Mouse (Mus musculus): ENCODE data around the gene Clic3. TPM values are rescaled to one million over a fixed set of nuclear protein-coding genes. Genes with fewer than 3 reads are reported as not detected.

Clic3 gene
- total RNA-seq, 2 experiments from 2014 or later, result 2.4 to 3.6 TPM

GRCm38 (mm10) chr2:25477541-25477940, 20.9 kb downstream of the Clic3 start:
- intact Hi-C loops (cut with DNase I), result no loop called here
- DNase-seq (ENCODE audit: low spot score), result no peak

- no peak for DNase-seq (ENCODE audit: low spot score)
- intact Hi-C loops (cut with DNase I), result no loop called here
These were observed 21.5 kb downstream of the Clic3 start for GRCm38 (mm10) chr2:25477967-25478675.

DNA sequence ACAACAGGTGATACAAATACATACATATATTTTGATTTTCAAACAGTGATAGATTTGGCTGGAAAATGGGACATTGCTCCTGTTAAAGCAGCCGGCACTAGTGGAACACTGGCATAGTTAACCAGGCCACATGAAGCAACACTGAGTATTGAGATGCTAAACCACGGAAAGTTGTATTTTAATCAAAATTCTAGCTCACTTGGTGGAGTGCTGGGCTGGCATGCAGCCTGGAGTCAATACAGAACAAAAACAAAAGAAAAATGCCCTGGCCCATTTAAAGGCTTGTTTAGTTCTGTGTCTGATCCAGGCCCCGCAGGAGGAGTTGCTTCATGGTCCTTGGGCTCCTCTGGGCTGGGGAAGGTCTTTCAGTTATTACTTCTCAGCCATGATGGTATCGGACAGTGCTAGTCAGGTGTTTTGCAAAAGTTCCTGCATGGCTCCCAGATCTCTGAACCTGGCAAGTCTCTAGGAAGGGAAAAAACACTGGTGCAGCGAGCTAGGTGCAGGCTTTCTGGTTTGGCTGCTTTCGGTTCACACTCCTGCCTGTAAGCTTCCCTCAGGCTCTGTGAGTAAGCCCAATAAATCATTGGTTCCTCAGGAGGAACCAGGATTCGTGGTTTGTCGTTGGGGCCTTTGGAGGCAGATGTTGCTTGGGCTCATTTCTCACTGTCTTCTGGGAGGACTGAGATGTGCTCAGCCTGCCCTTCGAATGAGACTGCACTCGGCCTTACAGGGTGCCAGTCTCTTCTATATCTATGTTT, 23.1 kb downstream of the Clic3 start:
- intact Hi-C loops (cut with DNase I), result loop anchor here (5.0 kb wide), 1 partner anchor 102 kb away; no protein-coding TSS in a partner anchor
- DNase-seq (ENCODE audit: low spot score), result no peak

GRCm38 (mm10) chr2:25480541-25480940, 23.9 kb downstream of the Clic3 start:
- DNase-seq (ENCODE audit: low spot score), result no peak
- intact Hi-C loops (cut with DNase I), result loop anchor here (5.0 kb wide), 1 partner anchor 103 kb away; no protein-coding TSS in a partner anchor

DNA sequence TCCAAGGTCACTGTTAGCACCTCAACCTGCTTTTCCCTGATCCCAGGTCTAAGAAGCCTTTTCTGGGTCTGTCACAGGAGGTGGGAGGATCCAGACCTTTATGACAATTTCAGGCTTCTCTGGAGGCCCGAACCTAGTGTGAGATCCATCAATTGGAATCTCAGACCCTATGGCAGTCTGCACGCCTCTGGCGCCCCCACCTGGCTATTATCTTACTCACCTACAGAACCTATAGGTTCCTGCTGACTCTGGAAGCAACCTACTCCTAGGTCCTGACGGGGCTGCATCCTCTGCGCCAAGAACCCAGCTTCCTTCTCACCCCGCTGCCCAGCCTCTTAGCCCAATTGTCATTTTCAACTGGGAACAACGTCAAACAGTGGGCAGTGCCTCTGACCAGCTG, 26.3 kb downstream of the Clic3 start:
- no peak for DNase-seq (ENCODE audit: low spot score)
- intact Hi-C loops (cut with DNase I), result loop anchor here (1.0 to 5.0 kb wide), 2 partner anchors 62 to 106 kb away; no protein-coding TSS in a partner anchor

- intact Hi-C loops (cut with DNase I), result loop anchor here (5.0 kb wide), 1 partner anchor 108 kb away; no protein-coding TSS in a partner anchor
- DNase-seq (ENCODE audit: low spot score), result no peak
These were observed 28.4 kb downstream of the Clic3 start for GRCm38 (mm10) chr2:25484901-25485647.

DNA sequence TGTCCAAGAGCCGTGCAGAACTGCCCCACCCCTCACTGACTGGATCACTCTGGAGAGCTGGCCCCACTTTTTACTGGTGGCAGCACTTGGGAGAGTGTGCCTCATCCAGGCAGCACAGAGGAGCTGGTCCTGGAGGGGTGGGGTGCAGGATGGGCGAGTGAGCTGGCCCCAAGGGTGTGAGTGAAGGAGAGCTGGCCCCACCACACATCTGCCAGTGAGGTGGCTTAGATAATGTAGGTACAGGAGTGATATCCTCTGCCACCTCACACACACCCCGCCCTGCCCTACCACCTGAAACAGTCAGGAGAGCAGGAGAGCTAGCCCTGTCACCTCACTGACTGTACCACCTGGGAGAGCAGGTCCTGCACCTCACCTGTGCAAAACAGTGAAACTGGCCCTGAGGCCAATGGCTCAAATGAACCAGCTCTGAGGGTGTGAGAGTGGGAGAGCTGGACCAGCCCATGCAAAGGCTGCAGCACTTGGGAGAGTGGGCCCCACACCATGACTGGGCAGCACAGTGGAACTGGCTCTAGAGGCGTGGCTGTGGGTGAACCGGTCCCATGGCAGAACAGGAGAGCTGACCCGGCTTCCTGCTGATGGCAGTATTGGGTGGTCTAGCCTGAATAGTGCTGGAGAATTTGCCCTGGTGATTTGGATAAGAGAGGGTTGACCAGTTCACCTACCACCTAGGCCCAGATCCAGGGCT, 31.5 kb downstream of the Clic3 start:
- intact Hi-C loops (cut with DNase I), result no loop called here

DNA sequence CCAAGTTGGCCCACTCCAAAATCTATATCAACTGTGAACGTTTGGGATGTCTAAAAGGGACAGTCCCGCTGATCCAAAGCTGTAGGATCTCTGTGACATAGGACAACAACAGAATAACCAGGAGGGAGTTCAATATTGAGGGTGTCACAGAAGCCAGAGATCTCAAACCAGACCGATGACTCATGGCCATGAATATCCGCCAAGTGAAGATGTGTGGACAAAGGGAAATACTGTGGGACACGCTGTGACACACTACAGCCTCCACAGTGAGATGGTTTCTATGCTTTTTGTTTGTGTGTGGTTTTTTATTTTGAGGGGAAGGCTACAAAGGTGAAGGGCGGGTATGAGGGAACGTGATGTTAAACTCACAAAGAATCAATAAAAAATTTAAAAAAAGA, 32.0 kb downstream of the Clic3 start:
- no peak for DNase-seq (ENCODE audit: low spot score)
- intact Hi-C loops (cut with DNase I), result no loop called here

More for the DNA sequence above, 31.5 kb downstream of the Clic3 start:
- DNase-seq (ENCODE audit: low spot score), result no peak

DNA sequence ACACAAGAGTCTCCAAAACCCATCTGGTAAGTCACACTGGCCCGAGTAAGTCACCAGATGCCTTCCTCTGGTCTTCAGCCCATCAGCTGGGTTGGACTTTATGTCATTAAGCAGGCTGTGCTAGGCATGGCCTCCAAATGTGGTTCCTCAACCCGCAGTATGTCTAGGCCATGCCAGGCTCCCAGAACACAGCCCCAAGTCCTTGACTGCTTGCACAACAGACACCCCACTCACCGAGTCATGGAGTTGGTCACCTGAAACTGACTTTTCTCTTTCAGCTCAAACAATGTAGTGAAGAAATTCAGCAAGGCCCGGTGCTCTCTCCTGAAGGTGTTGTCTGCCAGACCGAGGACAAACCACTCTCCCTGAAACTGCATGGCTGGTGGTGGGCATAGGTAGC, 36.4 kb downstream of the Clic3 start:
- no peak for DNase-seq (ENCODE audit: low spot score)
- intact Hi-C loops (cut with DNase I), result no loop called here

DNA sequence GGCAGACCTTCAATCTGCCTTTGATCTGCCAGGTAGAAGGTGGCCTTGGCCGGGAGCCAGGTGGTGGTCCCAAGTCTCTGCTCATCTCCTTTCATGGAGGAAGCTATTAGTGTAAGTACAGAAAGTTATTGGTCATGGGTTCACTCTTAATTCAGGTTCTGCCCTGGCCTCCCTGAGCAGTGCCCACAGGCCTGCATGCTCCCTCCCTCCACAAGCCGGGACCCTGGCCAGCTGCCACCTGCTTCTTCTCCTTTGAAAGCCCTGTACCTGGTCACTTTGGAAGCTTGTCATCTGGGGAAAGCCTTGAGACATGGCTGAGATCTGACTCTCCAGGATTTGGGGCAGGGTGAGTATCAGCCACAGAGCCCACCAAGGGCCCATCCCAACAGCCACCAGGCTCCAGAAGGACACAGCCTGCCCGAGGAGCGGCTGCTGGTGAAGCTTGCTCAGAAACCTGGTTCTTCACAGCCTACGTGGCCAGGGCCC, 36.9 kb downstream of the Clic3 start, which contains the start of gene Lcn12:
Gene Lcn12, minus strand, starts transcription at position 436 of the 486 bp plus-strand sequence.
- no peak for DNase-seq (ENCODE audit: low spot score)
- intact Hi-C loops (cut with DNase I), result no loop called here

- intact Hi-C loops (cut with DNase I), result no loop called here
- DNase-seq (ENCODE audit: low spot score), result no peak
These were observed 39.8 kb downstream of the Clic3 start for GRCm38 (mm10) chr2:25496462-25496861.

GRCm38 (mm10) chr2:25497846-25498575, 41.4 kb downstream of the Clic3 start:
- intact Hi-C loops (cut with DNase I), result no loop called here
- no peak for DNase-seq (ENCODE audit: low spot score)

DNA sequence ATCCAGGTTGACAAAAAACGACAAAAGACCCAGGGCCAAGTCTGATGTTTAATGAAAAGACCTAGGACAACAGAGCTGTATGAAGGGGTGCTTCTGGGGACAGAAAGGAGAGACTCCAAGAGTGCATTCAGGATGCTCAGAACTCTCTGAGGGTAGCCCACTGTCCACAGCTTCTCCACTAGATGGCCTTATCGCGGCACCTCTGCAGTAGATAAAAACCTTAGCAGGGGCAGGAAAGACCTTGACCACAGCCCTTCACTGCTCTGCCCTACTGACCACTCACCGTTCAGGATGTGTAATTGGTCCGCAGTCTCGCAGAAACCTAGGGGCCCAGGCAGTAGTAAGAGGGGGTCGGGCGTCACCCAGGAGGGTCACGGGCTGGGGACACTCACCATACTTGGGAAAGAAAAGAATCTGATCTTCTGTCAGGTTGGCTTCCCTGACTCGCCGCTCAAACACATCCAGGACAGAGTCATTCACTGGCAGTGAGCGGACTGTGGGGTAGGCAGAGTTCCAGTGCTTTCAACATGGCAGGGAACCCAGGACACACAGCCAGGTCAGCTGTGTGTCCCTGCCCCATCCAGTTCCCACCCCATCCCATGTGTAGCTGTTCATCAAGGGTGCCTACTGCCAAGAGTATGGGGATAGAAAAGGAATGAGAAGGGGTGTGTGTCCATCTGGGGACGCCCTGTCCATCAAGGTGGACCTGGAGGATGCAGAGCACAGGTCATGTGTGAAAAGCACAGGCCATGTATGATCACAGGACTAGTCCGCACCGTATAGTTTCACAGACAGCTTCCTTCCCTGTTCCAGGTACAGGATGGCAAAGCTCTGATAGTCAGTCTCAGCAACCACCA, 42.2 kb downstream of the Clic3 start:
- intact Hi-C loops (cut with DNase I), result no loop called here
- DNase-seq (ENCODE audit: low spot score), result no peak

DNA sequence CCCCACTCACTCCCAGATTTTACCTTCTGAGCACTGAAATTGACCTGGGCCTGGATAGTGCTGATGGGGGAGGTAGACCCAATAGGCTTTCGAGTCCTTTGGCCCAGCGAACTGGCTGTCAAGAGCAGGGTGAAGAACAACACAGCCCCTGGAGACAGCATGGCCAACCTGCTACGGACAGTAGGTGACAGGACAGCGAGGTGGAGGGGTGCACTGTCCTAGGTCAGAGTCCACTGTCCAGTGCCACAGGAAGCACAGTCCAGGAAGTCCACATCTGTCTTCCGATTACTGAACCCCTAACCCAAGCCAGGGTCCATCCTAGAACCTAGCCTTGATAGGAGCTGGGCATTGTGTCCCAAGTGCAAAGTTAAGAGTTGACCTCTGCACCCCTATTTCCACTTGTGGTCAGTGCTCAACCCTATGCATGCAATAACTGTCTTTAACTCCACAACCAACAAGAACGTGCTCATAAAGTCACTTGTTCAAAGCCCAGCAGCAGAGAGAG, 43.5 kb downstream of the Clic3 start:
- no peak for DNase-seq (ENCODE audit: low spot score)
- intact Hi-C loops (cut with DNase I), result loop anchor here (10.0 kb wide), 1 partner anchor 1405 kb away; the partner anchor contains the start of gene Surf6

GRCm38 (mm10) chr2:25500576-25501405, 44.2 kb downstream of the Clic3 start, which contains the start of gene Fbxw5:
Gene Fbxw5, plus strand, starts transcription at chr2:25500750.
- DNase-seq (ENCODE audit: low spot score), result peak; percentile 75
- intact Hi-C loops (cut with DNase I), result loop anchor here (10.0 kb wide), 1 partner anchor 1404 kb away; the partner anchor contains the start of gene Surf6

- DNase-seq (ENCODE audit: low spot score), result no peak
- intact Hi-C loops (cut with DNase I), result loop anchor here (10.0 kb wide), 1 partner anchor 1403 kb away; the partner anchor contains the start of gene Surf6
These were observed 45.2 kb downstream of the Clic3 start, which contains the start of gene C8g for GRCm38 (mm10) chr2:25501593-25502486. Gene C8g, minus strand, starts transcription at chr2:25501719.
